Mouse (Mus musculus) CH12.LX (cell line): ENCODE measurements at regions not wholly inside any gene's neighbourhood (a gene's known extent, or its start where the extent isn't known, plus 50 kb on each side); places are given as distances from the start of the nearest gene placed in this dataset.
A peak's percentile ranks its signal among the peaks of the same experiment; 100 is the strongest.

ENCODE experiments used
- DNase-seq: peaks from one replicate; pipeline ENCODE4 v3.0.0-alpha.2; 2013; ENCODE audit errors: extremely low read depth
- H3K27ac ChIP-seq: 2 replicates; pipeline ENCODE4 v1.5.1; 2012; ENCODE audit warnings: low read depth, mild to moderate bottlenecking, control low read depth, moderate library complexity; ENCODE audit not compliant: insufficient read depth
- H3K27me3 ChIP-seq: replicated peaks from 2 replicates; pipeline ENCODE3; 2012; ENCODE audit warnings: inconsistent platforms
- H3K36me3 ChIP-seq, 2 experiments: replicated peaks in 1 of 2; 2 replicates each; pipeline versions ENCODE3 to v1.6.1; 2012; ENCODE audit warnings: inconsistent platforms in 1 of 2, low read length in 1 of 2, mild to moderate bottlenecking in 1 of 2, mixed read lengths in 1 of 2, moderate library complexity in 1 of 2; ENCODE audit not compliant: control insufficient read depth in 1 of 2, insufficient read depth in 1 of 2
- H3K4me1 ChIP-seq, 2 experiments: 2 replicates each; pipeline ENCODE4 v1.6.1; 2012; ENCODE audit warnings: inconsistent platforms in 1 of 2, moderate library complexity in 1 of 2; ENCODE audit not compliant: insufficient read depth in 2 of 2, control insufficient read depth in 1 of 2
- H3K4me2 ChIP-seq: 2 replicates; pipeline ENCODE4 v1.6.1; 2012; ENCODE audit warnings: low read depth, mild to moderate bottlenecking, control low read depth; ENCODE audit not compliant: poor library complexity, insufficient read depth, severe bottlenecking
- H3K4me3 ChIP-seq, 3 experiments: fragments of 150-350 bp in 1 of 3; sonication (generic) in 1 of 3; replicated peaks in 1 of 3; 2 replicates each; pipeline versions ENCODE3 to v1.5.1; 2011 to 2012; ENCODE audit warnings: low read depth in 2 of 3, low read length in 2 of 3, mild to moderate bottlenecking in 2 of 3, moderate library complexity in 2 of 3, control low read depth in 1 of 3, improper control_type of control experiment in 1 of 3, inconsistent platforms in 1 of 3, mixed read lengths in 1 of 3; ENCODE audit not compliant: poor library complexity in 1 of 3
- H3K79me2 ChIP-seq: replicated peaks from 2 replicates; pipeline ENCODE4 v1.6.1; 2012; ENCODE audit warnings: mild to moderate bottlenecking, moderate library complexity; ENCODE audit not compliant: control insufficient read depth, poor library complexity, insufficient read depth, severe bottlenecking; ENCODE audit errors: extremely low read depth
- H3K9ac ChIP-seq: 2 replicates; pipeline ENCODE4 v1.6.1; 2012; ENCODE audit warnings: low read depth, mild to moderate bottlenecking, control low read depth, moderate library complexity; ENCODE audit not compliant: insufficient read depth
- H3K9me3 ChIP-seq: replicated peaks from 2 replicates; pipeline ENCODE3; 2012; ENCODE audit warnings: low read length, inconsistent platforms, mixed read lengths
- BHLHE40 ChIP-seq: IDR thresholded peaks from 2 replicates; pipeline ENCODE4 v1.6.1; 2011; ENCODE audit warnings: mild to moderate bottlenecking, low read depth, low read length, improper control_type of control experiment
- HCFC1 ChIP-seq: IDR thresholded peaks from 2 replicates; pipeline ENCODE4 v1.6.1; 2012; ENCODE audit warnings: low read depth, mild to moderate bottlenecking, inconsistent platforms, low read length, improper control_type of control experiment
- IRF4 ChIP-seq: IDR thresholded peaks from 2 replicates; pipeline ENCODE4 v1.6.1; 2014; ENCODE audit warnings: low read depth, mild to moderate bottlenecking, inconsistent platforms, low read length, improper control_type of control experiment
- KAT2A ChIP-seq: IDR thresholded peaks from 2 replicates; pipeline ENCODE4 v1.6.1; 2012; ENCODE audit warnings: low read length, improper control_type of control experiment, inconsistent platforms; ENCODE audit not compliant: insufficient replicate concordance
- MAX ChIP-seq: IDR thresholded peaks from 2 replicates; pipeline ENCODE4 v1.6.1; 2011; ENCODE audit warnings: low read length, improper control_type of control experiment
- NELFE ChIP-seq: IDR thresholded peaks from 2 replicates; pipeline ENCODE4 v1.6.1; 2011; ENCODE audit warnings: low read depth, low read length, improper control_type of control experiment
- PAX5 ChIP-seq: IDR thresholded peaks from 2 replicates; pipeline ENCODE4 v1.6.1; 2012; ENCODE audit warnings: low read length, inconsistent platforms, mixed read lengths
- RAD21 ChIP-seq: IDR thresholded peaks from 2 replicates; pipeline ENCODE4 v1.6.1; 2011; ENCODE audit warnings: low read depth, mild to moderate bottlenecking, low read length, improper control_type of control experiment, moderate library complexity
- RCOR1 ChIP-seq: conservative IDR thresholded peaks from 2 replicates; pipeline ENCODE4 v1.6.1; 2012; ENCODE audit warnings: low read depth, mild to moderate bottlenecking, inconsistent platforms, low read length, improper control_type of control experiment
- TBP ChIP-seq: conservative IDR thresholded peaks from 2 replicates; pipeline ENCODE4 v1.6.1; 2011; ENCODE audit warnings: low read depth, low read length, improper control_type of control experiment
- TCF12 ChIP-seq: IDR thresholded peaks from 2 replicates; pipeline ENCODE4 v1.6.1; 2014; ENCODE audit warnings: low read depth, mild to moderate bottlenecking, inconsistent platforms, low read length, improper control_type of control experiment
- ZNF384 ChIP-seq: IDR thresholded peaks from 2 replicates; pipeline ENCODE4 v1.6.1; 2012; ENCODE audit warnings: low read depth, low read length, improper control_type of control experiment, inconsistent platforms
- dilution Hi-C: fragments of 300-500 bp; cut with MboI; formaldehyde crosslinking; loops from 2 replicates; pipeline ENCODE4 v1.14.3; 2020; ENCODE audit warnings: low sequenced_read_pairs; ENCODE audit not compliant: extremely low pct_unique_long_range_greater_than_20kb, extremely low pct_ligation_motif_present
- in situ Hi-C: fragments of 300-500 bp; cut with MboI; formaldehyde crosslinking; loops from 3 replicates; pipeline ENCODE4 v1.14.3; 2019; ENCODE audit warnings: low sequenced_read_pairs, low pct_ligation_motif_present, low pct_unique_long_range_greater_than_20kb, mixed read lengths

- Histone ChIP-seq H3K9ac (no peak overlapping the region), H3K27me3 (no peaks in the 10 kb centered on the region), H3K9me3 (no peaks in the 10 kb centered on the region), H3K79me2 (no peaks in the 10 kb centered on the region), H3K36me3 (no peaks in the 10 kb centered on the region), H3K4me1 (no peaks in the 10 kb centered on the region), H3K4me3 (no peak overlapping the region), H3K27ac (no peak overlapping the region), H3K4me2 (peak overlapping the region; percentile 68)
- dilution Hi-C loops: no loop called here
- TF ChIP-seq NELFE (no peak), ZNF384 (no peak), IRF4 (no peak), RCOR1 (no peak), KAT2A (no peak), TBP (no peak), TCF12 (no peak), MAX (no peak), BHLHE40 (no peak), PAX5 (no peak), HCFC1 (no peak), RAD21 (no peak)
- DNase-seq: peak; percentile 35
- in situ Hi-C loops: no loop called here
Measured at GRCm38 (mm10) chr9:90691676-90692661, 421.4 kb upstream of the Tbc1d2b start.

DNA sequence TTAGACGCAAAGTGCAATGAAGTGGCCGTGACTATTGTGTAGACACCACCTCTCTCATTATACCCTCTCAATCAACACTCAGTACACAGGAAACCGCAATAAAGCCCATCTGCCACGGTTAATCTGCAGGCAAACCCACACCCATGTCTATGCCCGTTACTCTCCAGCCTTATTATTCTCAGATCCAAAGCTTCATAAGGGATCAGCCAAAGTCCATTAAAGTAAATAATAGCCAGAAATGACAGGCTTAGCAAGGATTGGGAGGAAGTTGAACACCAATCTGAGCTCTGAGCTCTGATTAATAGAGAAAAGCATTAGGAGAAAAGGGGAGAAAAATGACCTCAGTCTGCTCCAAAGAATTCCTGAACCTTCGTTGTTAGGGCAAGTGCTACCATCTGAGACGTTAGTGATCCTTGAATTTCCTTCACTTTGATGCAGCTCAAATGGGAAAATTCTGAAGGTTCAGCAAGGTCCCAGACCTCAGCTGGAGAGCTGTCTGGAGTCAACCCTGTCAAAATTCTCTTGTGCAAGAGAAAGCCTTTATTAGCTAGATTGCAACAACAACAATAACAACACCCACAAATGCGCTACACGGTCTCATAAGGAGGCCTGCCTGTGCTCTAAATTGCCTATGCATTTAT is 422.5 kb upstream of the Tbc1d2b start:
- DNase-seq: no peak
- Histone ChIP-seq H3K4me3 (no peak overlapping the region), H3K79me2 (no peaks in the 10 kb centered on the region), H3K4me2 (no peak overlapping the region; the same call in 1 of the 2 replicates), H3K27ac (no peak overlapping the region), H3K9me3 (no peaks in the 10 kb centered on the region), H3K27me3 (no peaks in the 10 kb centered on the region), H3K9ac (no peak overlapping the region), H3K36me3 (no peaks in the 10 kb centered on the region), H3K4me1 (no peaks in the 10 kb centered on the region)
- TF ChIP-seq NELFE: no peak
- in situ Hi-C loops (no loop called here), dilution Hi-C loops (no loop called here)
